Mouse (Mus musculus) layer of hippocampus, postnatal 36 days (tissue): Measurements from ENCODE around the gene Dnah8. TPM values are rescaled to one million over a fixed set of nuclear protein-coding genes. Genes with fewer than 3 reads are reported as not detected.

Experiments
- DNase-seq, 2 experiments: peaks; one replicate each; pipeline ENCODE4 v3.0.0; 2022
- total RNA-seq, 2 experiments: library from RNA; stranded (reverse); gene quantifications; 2 replicates each; pipeline ENCODE4 v1.2.3; 2021

The Dnah8 gene
- total RNA-seq, 2 experiments from 2014 or later = 2.8 to 2.9 TPM

DNA sequence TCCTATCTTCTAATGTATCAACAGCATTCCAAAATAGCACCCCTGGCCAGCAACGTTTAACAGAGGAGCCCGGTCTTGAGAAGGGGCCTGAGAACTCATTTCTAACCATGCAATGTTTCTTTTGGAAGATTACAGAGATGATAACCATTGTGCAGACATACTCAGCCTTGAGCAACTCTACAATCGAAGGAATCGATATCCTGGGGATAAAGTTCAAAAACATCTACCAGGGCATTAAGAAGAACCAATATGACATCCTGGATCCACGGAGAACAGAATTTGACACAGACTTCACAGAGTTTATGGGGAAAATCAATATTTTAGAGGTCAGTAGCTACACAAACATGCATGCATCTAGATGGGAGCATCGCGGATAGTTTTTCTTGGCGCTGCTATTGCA is 39.0 kb downstream of the Dnah8 start:
- no peak for DNase-seq

DNA sequence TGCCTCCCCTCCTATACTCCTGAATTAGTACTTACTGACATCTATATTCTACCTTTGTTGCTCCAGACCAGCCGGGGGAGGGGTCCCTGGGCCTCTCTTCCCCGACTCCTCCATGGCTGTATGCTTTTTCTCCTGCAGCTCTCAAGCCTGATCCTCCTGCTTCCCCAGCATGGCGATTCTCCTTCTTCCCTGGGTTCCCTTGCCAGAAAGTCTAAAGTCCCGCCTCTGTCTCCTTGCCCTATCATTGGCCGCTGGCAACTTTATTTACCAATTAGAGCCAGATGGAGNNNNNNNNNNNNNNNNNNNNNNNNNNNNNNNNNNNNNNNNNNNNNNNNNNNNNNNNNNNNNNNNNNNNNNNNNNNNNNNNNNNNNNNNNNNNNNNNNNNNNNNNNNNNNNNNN is 40.7 kb downstream of the Dnah8 start:
- no peak for DNase-seq

DNA sequence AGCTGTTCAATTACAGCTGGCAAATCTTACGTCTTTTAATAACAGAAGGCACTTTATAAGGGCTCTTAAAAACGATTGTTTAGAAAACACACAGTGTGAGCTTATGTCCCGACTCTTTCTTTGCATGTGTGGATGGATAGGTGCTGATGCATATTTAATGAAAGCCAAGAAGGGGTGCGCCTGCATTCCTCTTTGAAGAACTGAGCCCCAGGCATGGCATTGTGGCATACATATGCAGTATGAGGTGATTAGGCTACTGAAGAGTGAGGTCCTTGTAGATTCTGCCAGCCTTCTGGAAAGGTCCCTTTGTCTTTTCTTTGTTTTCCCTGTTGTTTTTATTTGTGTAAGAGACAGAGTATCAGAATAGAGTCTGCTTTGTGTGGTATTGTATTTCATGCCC is 48.4 kb downstream of the Dnah8 start:
- DNase-seq = no peak

DNA sequence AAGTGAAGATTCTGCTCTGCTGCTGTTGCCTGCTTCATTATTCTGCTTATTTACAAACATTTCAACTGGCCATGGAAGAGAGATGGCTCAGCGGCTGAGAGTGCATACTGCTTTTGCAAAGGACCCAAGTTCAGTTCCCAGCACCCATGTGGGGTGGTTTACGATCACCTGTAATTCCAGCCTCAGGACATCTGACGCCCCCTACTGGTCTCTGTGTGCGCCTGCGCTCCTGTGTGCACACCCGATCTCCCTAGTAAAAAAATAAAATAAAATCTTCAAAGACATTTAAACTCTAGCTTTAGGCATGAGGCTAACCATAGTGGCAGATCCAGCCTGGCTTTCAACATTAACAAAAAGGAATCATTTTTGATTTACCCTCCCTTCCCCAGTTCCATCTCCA is 48.9 kb downstream of the Dnah8 start:
- DNase-seq = no peak

DNA sequence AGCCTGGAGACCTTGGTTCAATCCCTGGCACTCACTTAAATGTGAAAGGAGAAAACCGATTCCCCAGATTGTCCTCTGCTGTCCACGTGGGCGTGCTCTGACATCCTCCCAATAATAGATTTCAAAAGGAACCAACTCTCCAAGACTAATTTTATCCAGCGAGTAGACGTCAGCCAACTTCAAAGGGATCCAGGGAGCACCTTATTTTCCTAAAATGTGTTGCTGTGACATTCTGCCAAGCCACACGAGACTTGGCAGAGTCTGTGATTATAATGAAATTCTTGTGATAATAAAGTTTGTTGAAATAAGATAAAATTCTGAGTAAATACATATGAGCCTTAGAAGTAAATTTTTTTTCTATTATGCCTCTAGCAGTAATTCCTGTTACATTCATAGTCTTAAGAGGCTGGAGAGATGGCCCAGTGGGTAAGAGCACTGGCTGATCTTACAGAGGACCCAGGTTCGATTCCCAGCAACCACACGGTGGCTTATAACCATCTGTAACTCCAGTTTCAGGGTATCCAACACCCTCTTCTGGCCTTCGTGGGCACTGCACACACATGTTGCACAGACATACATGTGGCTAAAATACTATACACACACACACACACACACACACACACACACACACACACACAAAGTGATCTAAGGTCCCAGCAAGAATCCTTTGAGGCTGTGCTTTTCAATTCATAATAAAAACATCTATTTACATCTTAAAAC is 51.0 kb downstream of the Dnah8 start:
- DNase-seq = no peak

DNA sequence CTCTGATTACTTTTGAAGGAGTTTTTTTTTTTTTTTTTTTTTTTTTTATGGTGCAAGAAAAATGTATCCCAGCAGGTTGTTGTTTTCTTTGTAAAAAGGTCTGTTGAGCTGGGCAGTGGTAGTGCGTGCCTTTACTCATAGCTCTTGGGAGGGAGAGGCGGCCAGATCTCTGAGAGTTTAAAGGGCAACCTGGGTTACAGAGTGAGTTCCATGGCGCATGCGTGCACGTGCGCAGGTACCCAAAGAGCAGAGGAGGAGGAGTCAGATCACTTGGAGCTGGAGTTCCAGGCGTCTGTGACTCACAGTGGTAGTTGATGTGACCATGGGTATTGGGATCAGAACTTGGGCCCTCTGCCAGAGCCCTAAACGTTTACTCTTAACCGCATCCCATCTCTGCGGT is 54.4 kb downstream of the Dnah8 start:
- DNase-seq = no peak

DNA sequence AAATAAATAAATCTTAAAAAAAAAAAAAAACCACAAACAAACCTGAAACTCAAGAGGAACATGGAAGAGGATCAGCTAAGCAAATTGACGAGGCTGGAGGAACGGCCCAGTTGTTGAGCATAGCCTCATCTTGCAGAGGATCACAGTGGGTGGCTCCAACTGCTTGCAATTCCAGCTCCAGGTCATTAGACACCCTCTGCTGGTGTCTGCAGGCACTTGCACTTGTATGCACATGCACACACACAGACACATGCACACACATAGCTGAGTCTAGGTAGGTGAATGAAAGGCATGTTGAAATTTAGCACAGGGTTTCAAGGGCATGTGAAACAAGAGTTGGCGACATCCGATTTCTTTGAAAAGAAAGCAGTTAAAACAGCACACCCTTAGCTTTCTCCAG is 55.5 kb downstream of the Dnah8 start:
- no peak for DNase-seq

DNA sequence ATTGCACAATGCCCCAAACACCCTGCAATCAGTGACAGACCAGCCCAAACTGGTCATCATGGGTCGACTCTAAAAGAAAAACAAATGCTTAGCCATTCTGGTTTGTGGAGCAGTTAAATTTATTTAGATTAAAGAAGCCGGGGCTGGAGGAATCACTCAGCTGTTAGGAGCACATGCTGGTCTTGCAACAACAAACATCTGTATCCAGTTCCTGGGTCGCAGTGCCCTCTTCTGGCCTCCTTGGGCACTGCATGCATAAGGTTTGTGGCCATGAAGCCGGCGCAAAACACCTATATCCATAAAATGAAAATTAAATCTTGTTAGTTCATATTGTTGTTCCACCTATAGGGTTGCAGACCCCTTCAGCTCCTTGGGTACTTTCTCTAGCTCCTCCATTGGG is 57.5 kb downstream of the Dnah8 start:
- DNase-seq = peak in 1 of 2 experiments; percentile 14

DNA sequence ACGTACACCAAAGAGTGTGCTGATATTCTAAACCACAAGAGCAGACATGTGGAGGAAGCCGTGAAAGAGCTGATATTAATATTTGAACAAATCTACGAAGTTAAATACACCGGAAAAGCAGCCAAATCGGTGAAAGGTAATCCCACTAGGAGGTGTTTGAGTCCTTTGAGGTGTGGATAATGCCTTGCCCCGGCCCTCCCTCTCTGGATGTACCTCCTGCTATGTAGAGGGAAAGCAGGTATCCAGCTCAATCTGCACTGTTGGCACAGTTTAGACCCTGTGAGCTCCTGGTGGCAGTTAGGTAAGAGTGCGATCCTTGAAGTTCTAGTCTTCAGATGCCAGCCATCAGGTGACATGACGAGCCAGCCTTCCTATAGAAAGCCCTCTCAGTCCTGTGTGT is 66.0 kb downstream of the Dnah8 start:
- DNase-seq = no peak

DNA sequence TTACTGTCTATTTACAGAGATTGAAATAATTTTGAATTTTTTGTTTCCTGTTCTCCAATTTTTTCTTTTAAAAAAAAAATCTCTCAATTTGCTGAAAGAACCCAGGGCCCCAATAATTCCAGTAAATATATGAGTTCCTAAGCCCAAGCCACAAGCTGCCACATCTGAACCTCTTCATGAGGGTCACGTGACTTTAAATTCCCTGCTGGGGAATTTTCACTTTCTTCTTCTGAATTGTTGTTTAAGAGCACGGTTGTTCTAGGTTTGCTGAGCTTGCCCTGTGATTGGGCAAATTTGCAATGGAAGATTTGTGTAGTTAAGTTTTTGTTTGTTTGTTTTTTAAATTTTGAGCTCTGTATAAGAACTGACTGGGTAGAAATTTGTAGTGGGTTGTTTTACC is 67.3 kb downstream of the Dnah8 start:
- DNase-seq = no peak

DNA sequence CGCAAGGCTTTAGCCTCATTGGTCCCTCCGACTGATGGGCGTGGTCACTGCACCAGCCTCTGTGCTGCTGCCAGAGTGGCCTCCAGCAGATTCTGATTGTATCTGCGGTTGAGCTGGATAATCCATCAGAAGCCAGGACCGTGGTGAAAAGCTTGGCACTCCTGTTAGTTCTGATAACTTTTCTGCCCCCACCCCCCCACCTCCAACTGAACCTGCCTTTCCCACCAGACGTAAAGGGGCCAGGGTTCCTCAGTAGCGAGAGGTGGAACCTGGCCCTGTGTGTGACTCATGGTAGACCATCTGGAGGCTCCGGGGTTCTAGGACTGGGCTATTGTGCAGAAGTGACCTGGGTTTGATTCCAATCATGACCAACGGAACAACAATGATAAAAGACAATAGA is 70.1 kb downstream of the Dnah8 start:
- no peak for DNase-seq

DNA sequence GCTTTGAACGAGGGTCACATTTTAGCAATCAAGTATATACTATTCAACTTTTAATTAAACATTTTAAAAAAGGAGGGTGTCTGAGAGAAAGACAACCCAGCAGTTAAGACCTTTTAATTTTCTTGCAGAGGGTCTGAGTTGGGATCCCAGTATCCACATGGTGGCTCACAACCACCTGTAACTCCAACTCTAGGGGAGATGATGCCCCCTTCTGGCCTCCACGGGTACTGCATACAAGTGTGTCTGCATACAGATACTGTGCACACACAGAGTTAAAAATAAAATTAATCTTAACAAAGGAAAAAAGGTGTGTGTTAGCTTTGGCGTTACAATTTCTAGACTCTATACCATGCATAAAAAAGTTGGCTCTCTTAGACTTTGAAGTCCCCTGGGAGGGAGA is 90.6 kb downstream of the Dnah8 start:
- no peak for DNase-seq

DNA sequence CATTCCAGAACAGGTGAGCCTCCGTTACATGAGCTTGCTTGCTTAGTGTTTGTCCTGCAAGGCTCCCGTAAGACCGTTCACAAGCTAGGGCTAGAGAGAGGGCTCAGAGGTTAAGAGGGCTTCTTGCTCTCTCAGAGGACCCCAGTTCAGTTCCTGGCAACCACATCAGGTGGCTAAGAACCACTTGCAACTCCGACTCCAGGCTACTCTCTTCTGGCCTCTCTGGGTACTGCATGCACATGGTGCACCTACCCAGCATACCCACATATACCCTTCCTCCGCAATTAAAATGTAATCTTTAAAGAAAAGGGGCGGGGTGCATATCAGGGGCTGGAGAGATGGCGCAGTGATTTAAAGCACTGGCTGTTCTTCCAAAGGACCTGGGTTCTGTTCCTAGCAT is 94.0 kb downstream of the Dnah8 start:
- DNase-seq = no peak

DNA sequence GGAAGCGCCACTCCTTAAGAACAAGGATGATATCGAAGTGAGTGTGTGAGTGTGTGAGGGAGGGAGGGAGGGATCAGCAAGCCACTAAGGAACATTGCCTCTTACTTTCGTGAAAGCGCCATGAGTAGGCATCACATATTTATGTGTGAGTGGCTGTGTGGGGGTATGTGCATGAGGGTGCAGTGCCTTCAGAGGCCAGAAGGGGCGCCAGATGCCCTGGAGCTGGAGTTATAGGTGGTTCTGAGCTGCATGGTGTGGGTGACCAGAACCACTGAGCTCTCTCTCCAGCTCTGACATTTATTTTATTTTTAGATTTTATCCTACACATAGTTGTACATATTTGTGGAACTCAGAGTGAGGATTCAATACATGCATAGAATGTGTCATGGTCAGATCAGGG is 94.9 kb downstream of the Dnah8 start:
- no peak for DNase-seq

DNA sequence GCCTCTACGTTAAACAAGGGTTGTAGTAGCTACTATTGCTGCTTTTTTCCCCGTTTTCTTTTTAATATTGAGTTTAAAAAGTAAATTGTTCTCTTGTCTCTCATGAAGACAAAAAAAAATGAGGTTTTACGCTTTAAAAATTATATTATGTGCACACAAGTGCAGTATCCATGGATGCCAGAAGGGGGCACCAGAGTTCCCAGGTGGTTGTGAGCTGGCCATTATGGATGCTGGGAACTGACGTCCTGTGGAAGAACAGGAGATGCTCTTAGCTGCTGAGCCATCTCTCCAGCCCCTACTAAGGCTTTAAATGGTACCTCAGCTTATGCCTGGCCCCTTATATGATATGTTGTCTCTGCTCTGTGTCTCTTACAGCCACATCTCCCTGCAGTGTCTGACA is 103.6 kb downstream of the Dnah8 start:
- no peak for DNase-seq

DNA sequence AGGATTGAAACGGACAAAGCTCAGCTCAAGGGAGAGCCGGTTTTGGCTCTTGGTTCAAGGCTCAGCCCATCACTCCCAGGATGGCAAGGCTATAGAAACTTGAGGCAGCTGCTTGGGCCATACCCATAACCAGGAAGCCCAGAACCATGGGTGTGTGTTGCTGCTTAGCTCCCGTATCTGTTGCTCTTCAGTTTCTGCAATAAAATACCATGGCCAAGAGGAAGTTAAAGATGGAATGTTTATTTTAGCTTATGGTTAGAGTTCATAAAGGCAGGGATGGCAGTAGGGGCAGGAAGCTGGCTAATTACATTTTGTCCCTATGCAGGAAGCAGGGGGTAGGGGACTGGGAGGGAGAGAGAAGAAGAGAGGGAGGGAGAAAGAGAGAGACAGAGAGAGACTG is 108.6 kb downstream of the Dnah8 start:
- DNase-seq = no peak

DNA sequence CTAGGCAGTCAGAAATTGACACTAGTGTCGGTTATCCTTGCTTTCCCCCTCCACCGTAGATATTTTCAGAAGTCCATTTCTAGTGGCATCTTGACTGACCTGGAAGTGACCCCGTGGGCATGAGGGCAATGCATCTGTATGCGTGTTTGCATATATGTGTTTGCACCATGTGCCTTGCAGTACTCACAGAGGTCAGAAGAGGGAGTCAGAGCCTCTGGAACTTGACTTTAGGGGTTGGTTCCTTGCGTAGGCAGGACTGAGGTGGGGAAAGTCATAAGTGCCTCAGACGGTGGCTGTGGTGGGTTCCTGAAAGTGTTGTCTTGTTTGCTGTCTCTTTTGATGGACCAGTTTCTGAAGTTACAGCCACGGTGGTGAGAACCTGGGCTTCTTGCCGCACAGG is 110.6 kb downstream of the Dnah8 start:
- no peak for DNase-seq

DNA sequence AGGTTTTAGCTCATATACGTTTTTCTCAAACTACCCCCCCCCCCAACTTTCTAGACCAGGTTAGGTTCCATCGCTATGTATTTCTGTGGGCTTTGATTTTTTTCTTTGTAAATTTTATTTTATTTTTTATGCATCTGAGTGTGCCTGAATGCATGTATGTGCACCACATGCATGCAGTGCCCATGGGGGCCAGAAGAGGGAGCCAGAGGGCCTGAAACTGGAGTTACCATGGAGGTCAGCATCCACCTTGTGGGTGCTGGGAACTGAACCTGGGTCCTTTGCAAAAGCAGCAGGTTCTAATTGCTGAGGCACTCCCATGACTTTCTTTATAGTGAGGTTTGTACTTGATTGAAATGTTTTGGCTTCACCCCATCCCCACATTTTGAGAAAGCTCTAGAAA is 111.3 kb downstream of the Dnah8 start:
- no peak for DNase-seq

DNA sequence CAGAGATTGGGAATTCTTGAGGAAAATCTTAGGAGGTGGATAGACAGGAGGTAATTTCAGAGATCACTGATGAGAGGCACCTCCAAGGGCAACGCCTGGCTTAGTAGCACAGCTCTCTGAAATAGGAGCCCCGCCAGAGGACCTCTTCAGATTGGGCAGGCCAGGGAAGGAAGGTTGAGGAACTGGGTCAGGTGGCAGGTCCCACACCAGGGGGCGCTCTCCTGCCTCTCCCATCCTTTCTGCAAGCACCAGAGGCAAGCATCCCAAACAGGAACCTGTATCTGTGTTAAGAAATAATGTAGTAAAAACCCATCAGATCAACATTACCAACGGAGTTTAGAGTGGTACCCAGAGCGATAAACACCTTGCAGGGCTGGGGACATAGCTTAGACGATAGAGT is 113.6 kb downstream of the Dnah8 start:
- DNase-seq = no peak

DNA sequence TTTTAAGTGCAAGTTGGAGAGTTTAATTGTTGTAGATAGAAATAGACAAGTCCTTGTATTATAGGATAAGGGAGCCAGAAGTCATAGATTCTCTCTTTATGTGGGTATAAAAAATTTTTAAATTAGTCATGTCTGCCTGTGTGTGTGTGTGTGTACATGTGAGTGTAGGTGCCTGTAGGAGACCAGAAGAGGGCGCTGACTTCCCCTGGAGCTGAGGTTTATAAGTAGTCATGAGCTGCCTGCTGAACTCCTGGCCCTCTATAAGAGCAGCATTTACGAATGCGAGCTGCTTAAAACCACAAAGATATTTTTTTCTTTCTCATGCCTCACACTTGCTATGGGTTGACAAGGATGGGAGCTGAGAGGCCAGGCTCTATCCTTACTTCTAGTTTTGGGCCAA is 115.6 kb downstream of the Dnah8 start:
- no peak for DNase-seq

DNA sequence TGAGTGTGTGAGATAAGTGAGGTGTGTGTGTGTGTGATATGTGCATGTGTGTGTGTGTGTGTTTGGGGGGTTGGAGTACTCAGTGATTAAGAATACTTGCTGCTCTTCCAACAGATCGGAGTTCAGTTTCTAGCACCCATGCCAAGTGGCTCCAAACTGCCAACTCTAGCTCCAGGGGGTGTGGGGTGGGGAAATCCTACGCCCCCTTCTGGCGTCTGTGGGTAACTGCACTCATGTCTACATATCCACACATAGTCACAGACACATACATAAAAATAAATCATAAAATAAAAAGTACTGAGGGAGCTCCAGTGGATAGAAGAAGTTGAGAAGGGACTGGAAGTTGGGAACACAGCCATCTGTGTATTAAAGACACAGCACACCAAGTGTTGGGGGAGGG is 119.8 kb downstream of the Dnah8 start:
- DNase-seq = no peak

DNA sequence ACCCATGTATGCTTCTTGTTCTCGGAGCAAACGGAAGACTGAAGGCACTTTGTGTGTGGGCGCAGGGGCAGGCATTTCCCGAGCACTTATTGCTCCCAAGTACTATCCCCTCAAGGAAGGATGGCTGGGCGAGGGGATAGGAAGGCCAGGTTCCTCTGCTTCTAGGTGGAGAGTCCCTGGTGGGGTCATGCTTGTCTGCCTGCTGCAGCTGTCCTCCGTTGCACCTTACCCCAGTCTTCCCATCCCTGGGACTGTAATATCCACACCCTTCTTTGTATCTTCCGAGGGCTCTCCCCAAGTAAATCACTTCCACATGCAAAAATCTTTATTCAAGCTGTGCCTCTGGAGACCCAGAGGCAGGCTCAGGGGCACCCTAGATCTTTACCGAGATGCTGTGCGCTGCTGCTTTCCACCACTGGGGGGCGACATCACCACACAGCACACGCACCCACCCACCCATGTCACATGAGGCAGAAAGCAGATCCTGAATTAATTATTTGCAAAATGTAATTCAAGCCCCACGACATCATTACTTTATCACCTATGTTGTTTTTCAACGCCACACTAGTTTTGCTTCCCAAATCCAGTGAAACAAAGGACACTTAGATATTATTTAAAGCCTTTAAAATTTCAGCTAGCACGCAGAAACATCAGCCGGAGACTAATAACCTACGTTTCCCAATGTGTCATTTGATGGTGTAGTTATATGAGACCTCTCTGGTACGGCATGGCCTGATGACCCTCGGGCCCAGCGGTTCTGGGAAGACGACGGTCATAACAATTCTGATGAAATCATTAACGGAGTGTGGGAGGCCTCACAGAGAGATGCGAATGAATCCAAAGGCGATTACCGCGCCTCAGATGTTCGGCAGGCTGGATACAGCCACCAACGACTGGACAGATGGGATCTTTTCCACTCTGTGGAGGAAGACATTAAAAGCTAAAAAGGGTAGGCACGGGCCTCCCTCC is 122.2 kb downstream of the Dnah8 start:
- DNase-seq = peak; percentile 73 to 83

DNA sequence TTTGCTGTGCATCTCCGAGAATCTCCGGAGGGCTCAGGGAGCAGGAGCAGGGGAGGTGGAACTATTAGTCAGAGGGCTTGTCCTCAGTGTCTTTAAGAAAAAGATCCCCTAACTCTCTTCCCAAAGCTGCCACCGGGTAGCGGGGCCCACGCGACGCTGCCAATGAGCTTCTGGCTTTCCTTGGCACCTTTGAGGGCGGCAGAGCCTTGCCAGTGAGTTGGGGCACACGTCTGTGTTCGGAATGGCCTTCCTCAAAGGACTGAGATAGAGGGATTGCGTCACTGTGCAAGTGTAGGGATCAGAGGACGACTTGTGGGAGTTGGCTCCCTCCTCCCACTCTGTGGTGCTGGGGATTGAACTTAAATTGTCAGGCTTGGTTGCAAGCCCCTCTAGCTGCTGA is 125.2 kb downstream of the Dnah8 start:
- DNase-seq = no peak

DNA sequence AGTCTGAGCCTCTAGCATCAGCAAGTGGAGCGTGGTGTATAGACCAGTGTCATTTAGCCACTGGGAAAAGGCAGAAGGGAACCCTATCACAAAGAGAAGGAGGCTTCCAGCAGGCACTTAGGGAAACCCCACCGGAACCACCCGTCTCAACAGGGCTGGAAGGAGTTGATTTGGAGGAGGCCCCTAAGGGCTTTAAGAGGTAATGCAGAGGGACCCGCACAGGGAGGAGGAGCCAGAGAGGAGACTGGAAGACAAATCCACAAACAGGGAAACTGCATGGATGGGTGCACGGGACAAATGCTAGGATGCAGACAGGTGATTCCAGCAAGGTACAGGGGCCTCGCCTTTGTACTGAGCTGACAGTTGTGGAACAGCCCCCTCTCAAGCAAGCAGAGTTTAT is 126.1 kb downstream of the Dnah8 start:
- no peak for DNase-seq
